Mouse (Mus musculus) monocyte, adult 59 days (primary cell): ENCODE data around the gene Crct1. TPM values are rescaled to one million over a fixed set of nuclear protein-coding genes. Genes with fewer than 3 reads are reported as not detected.

Experiments used
- total RNA-seq, 2 experiments: library from RNA; stranded (reverse); gene quantifications; one replicate each; pipeline ENCODE4 v1.2.4; 2023

Gene Crct1
- not detected for total RNA-seq

GRCm38 (mm10) chr3:93015460-93016104, at the start of gene Crct1:
Gene Crct1, minus strand, starts transcription at chr3:93015687.

DNA sequence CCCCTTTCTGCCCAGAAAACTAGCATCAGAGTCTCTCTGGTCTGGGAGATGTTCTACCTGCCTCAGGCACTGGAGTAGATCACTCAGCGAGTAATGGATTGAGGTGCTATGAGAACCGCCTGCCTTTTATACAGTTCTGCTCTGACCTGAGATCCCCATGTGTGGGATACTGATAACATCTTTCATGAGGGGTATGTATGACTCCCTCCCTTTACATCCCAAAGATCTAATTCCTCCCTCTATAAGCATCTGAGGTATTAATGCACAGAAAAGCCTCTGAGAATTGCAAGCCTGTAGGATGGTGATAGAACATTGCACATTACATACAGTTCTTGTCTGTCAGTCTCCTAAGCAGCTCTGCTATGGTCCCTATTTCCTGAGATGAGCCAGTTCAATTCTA, 3.5 kb upstream of the Crct1 start, which contains the start of gene Lce1m:
Gene Lce1m, minus strand, starts transcription at position 101 of the 400 bp plus-strand sequence.

GRCm38 (mm10) chr3:92991926-92992325, 23.6 kb downstream of the Crct1 start, which contains the start of gene Lce3f:
Gene Lce3f, plus strand, starts transcription at chr3:92992226.

GRCm38 (mm10) chr3:92966761-92967160, 48.7 kb downstream of the Crct1 start, which contains the start of gene Lce3e:
Gene Lce3e, plus strand, starts transcription at chr3:92967061.

Other genes starting within 250 kb of the Crct1 start
- not detected for gene Lce1i, start 236.8 kb downstream of the Crct1 start, total RNA-seq
- not detected for gene Lce1j, start 225.2 kb downstream of the Crct1 start, total RNA-seq
- gene Lce1k, start 207.8 kb downstream of the Crct1 start, total RNA-seq = not detected
- gene Kprp, start 188.4 kb downstream of the Crct1 start, total RNA-seq = not detected
- not detected for gene Lce1l, start 164.4 kb downstream of the Crct1 start, total RNA-seq
- gene 2310050C09Rik, start 145.5 kb downstream of the Crct1 start, total RNA-seq = not detected
- not detected for gene Lce3a, start 89.5 kb downstream of the Crct1 start, total RNA-seq
- not detected for gene Lce3b, start 82.7 kb downstream of the Crct1 start, total RNA-seq
- not detected for gene Lce3c, start 71.2 kb downstream of the Crct1 start, total RNA-seq
- gene Lce3d, start 58.3 kb downstream of the Crct1 start, total RNA-seq = not detected
- gene Lce3e, start 48.6 kb downstream of the Crct1 start, total RNA-seq = not detected
- gene Lce3f, start 23.5 kb downstream of the Crct1 start, total RNA-seq = not detected
- not detected for gene Lce1m, start 3.4 kb upstream of the Crct1 start, total RNA-seq
- gene Gm4858, start 53.1 kb upstream of the Crct1 start, total RNA-seq = not detected
- gene Crnn, start 129.1 kb upstream of the Crct1 start, total RNA-seq = not detected
- gene Flg2, start 181.6 kb upstream of the Crct1 start, total RNA-seq = not detected